Mouse (Mus musculus): ENCODE data around the gene Hdac9. TPM values are rescaled to one million over a fixed set of nuclear protein-coding genes. Genes with fewer than 3 reads are reported as not detected.

The Hdac9 gene
- polyA plus RNA-seq, 1 experiment from 2014 or later = 17.0 TPM

DNA sequence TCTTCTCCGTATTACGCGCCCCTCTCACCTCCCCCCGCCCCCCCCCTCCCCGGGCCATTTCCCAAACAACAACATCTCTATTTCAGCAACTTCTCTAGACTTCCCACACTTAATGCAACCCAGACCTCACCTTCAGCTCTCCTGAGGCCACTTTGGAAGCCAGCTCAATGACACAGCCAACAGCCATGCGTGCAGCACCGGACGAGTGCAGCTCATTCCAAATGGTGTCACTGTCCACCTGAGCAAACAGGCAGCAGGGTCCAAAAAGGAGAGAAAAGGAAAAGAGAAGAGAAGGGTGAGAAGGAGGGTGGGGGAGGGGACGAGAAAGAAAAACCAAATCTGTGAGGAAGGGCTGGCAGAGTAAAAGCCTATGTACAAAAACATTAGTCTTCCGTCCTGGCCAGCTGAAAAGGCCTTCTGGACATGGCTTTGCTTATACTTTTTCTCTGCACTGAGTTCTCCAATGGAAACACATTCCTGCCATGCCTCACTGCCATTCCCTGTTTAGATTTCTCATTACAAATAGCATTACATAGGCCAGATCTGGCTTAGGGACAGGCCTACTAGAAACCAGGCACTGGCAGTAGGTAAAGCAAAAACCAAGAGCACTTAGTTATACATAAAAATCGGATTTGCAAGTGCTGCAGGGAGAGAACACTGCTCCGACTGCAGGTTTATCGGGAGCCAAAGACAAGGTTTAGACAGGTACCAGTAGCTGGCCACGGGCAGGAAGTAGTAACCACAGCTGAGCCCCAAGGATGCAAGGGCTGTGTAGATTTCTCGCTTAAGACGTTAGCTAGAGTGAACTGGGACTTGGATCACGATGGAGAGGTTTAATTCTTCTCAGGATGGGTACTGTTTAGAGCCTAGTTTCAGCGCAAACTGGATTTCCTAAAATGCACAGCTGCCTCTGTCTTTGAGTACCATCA, 668.4 kb downstream of the Hdac9 start:
- H3K36me3 ChIP-seq (ENCODE audit: control insufficient read depth, insufficient read depth, low read length) = no peaks in the 10 kb centered on the region
- H3K4me1 ChIP-seq (ENCODE audit: control insufficient read depth, insufficient read depth, low read length) = no peaks in the 10 kb centered on the region
- H3K4me2 ChIP-seq (ENCODE audit: low read length) = no peak overlapping the region
- no peak for DNase-seq
- H3K9ac ChIP-seq (replicated peaks; ENCODE audit: low read length) = no peak overlapping the region
- H3K27me3 ChIP-seq (ENCODE audit: control insufficient read depth, insufficient read depth, low read length) = no peaks in the 10 kb centered on the region
- no peaks in the 10 kb centered on the region for H3K9me3 ChIP-seq (ENCODE audit: control insufficient read depth, low read length)
- 86% methylated on average over 18 of the region's 18 CpGs for WGBS
- ATAC-seq (ENCODE audit: low FRiP score, low TSS enrichment) = no peak
- H3K4me3 ChIP-seq (replicated peaks; ENCODE audit: low read depth, low read length) = no peak overlapping the region
- no peak overlapping the region for H3K27ac ChIP-seq (replicated peaks; ENCODE audit: low read depth, low read length)

GRCm38 (mm10) chr12:34238796-34239195, 678.1 kb downstream of the Hdac9 start:
- Histone ChIP-seq H3K4me3 (replicated peaks; ENCODE audit: low read depth, low read length) (no peak overlapping the region), H3K9ac (replicated peaks; ENCODE audit: low read length) (no peak overlapping the region), H3K36me3 (ENCODE audit: control insufficient read depth, insufficient read depth, low read length) (no peaks in the 10 kb centered on the region), H3K4me1 (ENCODE audit: control insufficient read depth, insufficient read depth, low read length) (no peaks in the 10 kb centered on the region), H3K4me2 (ENCODE audit: low read length) (no peak overlapping the region), H3K27me3 (ENCODE audit: control insufficient read depth, insufficient read depth, low read length) (no peaks in the 10 kb centered on the region), H3K9me3 (ENCODE audit: control insufficient read depth, low read length) (no peaks in the 10 kb centered on the region), H3K27ac (replicated peaks; ENCODE audit: low read depth, low read length) (no peak overlapping the region)
- 95% methylated on average over 3 of the region's 3 CpGs for WGBS
- no peak for ATAC-seq (ENCODE audit: low FRiP score, low TSS enrichment)
- DNase-seq = no peak

- no peaks in the 10 kb centered on the region for H3K36me3 ChIP-seq (ENCODE audit: control insufficient read depth, insufficient read depth, low read length)
- H3K4me1 ChIP-seq (ENCODE audit: control insufficient read depth, insufficient read depth, low read length) = no peaks in the 10 kb centered on the region
- no peak overlapping the region for H3K27ac ChIP-seq (replicated peaks; ENCODE audit: low read depth, low read length)
- no peak for DNase-seq
- 83% methylated on average over 4 of the region's 4 CpGs for WGBS
- H3K9ac ChIP-seq (replicated peaks; ENCODE audit: low read length) = no peak overlapping the region
- no peaks in the 10 kb centered on the region for H3K9me3 ChIP-seq (ENCODE audit: control insufficient read depth, low read length)
- H3K4me3 ChIP-seq (replicated peaks; ENCODE audit: low read depth, low read length) = no peak overlapping the region
- no peaks in the 10 kb centered on the region for H3K27me3 ChIP-seq (ENCODE audit: control insufficient read depth, insufficient read depth, low read length)
- no peak overlapping the region for H3K4me2 ChIP-seq (ENCODE audit: low read length)
- no peak for ATAC-seq (ENCODE audit: low FRiP score, low TSS enrichment)
Observed at GRCm38 (mm10) chr12:34231621-34232150, 685.2 kb downstream of the Hdac9 start.

- DNase-seq = no peak
- 74% methylated on average over 2 of the region's 2 CpGs for WGBS
Observed at GRCm38 (mm10) chr12:34224505-34224904, 692.4 kb downstream of the Hdac9 start.

DNA sequence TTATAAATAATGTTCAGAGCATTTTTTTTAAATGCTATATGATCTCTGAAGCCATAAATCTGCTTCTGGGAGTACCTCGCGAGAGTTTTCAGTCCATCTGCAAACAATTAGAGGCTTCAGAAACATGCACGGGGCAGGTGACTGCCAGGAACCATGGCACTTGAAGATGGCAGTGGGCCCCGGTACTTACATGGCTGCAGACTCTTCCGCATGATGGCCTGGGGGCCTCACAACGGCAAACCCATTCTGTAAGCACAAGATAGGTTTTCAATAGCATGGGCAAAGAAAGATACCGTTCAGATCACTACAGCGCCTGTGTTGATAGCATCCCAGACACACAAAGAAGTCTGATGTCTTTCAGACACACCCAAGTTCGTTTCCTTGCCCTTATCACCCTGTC, 695.9 kb downstream of the Hdac9 start:
- Histone ChIP-seq H3K4me2 (ENCODE audit: low read length) (no peak overlapping the region), H3K27ac (replicated peaks; ENCODE audit: low read depth, low read length) (no peak overlapping the region), H3K36me3 (ENCODE audit: control insufficient read depth, insufficient read depth, low read length) (no peaks in the 10 kb centered on the region), H3K9me3 (ENCODE audit: control insufficient read depth, low read length) (no peaks in the 10 kb centered on the region), H3K9ac (replicated peaks; ENCODE audit: low read length) (no peak overlapping the region), H3K27me3 (ENCODE audit: control insufficient read depth, insufficient read depth, low read length) (no peaks in the 10 kb centered on the region), H3K4me1 (ENCODE audit: control insufficient read depth, insufficient read depth, low read length) (no peaks in the 10 kb centered on the region), H3K4me3 (replicated peaks; ENCODE audit: low read depth, low read length) (no peak overlapping the region)
- DNase-seq = no peak
- no peak for ATAC-seq (ENCODE audit: low FRiP score, low TSS enrichment)
- WGBS = 88% methylated on average over 9 of the region's 9 CpGs

More at GRCm38 (mm10) chr12:34224505-34224904, 692.4 kb downstream of the Hdac9 start:
- H3K4me2 ChIP-seq (ENCODE audit: low read length) = no peak overlapping the region
- H3K27ac ChIP-seq (replicated peaks; ENCODE audit: low read depth, low read length) = no peak overlapping the region
- no peaks in the 10 kb centered on the region for H3K36me3 ChIP-seq (ENCODE audit: control insufficient read depth, insufficient read depth, low read length)
- no peak for ATAC-seq (ENCODE audit: low FRiP score, low TSS enrichment)
- H3K9me3 ChIP-seq (ENCODE audit: control insufficient read depth, low read length) = no peaks in the 10 kb centered on the region
- no peaks in the 10 kb centered on the region for H3K27me3 ChIP-seq (ENCODE audit: control insufficient read depth, insufficient read depth, low read length)
- no peaks in the 10 kb centered on the region for H3K4me1 ChIP-seq (ENCODE audit: control insufficient read depth, insufficient read depth, low read length)
- no peak overlapping the region for H3K4me3 ChIP-seq (replicated peaks; ENCODE audit: low read depth, low read length)
- no peak overlapping the region for H3K9ac ChIP-seq (replicated peaks; ENCODE audit: low read length)

GRCm38 (mm10) chr12:34220051-34220926, 696.6 kb downstream of the Hdac9 start:
- no peak overlapping the region for H3K9ac ChIP-seq (replicated peaks; ENCODE audit: low read length)
- no peak overlapping the region for H3K4me2 ChIP-seq (ENCODE audit: low read length)
- H3K36me3 ChIP-seq (ENCODE audit: control insufficient read depth, insufficient read depth, low read length) = no peaks in the 10 kb centered on the region
- no peak overlapping the region for H3K27ac ChIP-seq (replicated peaks; ENCODE audit: low read depth, low read length)
- no peaks in the 10 kb centered on the region for H3K27me3 ChIP-seq (ENCODE audit: control insufficient read depth, insufficient read depth, low read length)
- no peaks in the 10 kb centered on the region for H3K9me3 ChIP-seq (ENCODE audit: control insufficient read depth, low read length)
- no peak overlapping the region for H3K4me3 ChIP-seq (replicated peaks; ENCODE audit: low read depth, low read length)
- no peak for DNase-seq
- no peak for ATAC-seq (ENCODE audit: low FRiP score, low TSS enrichment)
- 54% methylated on average over 9 of the region's 9 CpGs for WGBS
- H3K4me1 ChIP-seq (ENCODE audit: control insufficient read depth, insufficient read depth, low read length) = no peaks in the 10 kb centered on the region

- Histone ChIP-seq H3K27ac (replicated peaks; ENCODE audit: low read depth, low read length) (no peak overlapping the region), H3K4me3 (replicated peaks; ENCODE audit: low read depth, low read length) (no peak overlapping the region), H3K27me3 (ENCODE audit: control insufficient read depth, insufficient read depth, low read length) (no peaks in the 10 kb centered on the region), H3K4me2 (ENCODE audit: low read length) (no peak overlapping the region), H3K9ac (replicated peaks; ENCODE audit: low read length) (no peak overlapping the region), H3K9me3 (ENCODE audit: control insufficient read depth, low read length) (no peaks in the 10 kb centered on the region), H3K36me3 (ENCODE audit: control insufficient read depth, insufficient read depth, low read length) (no peaks in the 10 kb centered on the region), H3K4me1 (ENCODE audit: control insufficient read depth, insufficient read depth, low read length) (no peaks in the 10 kb centered on the region)
- no peak for DNase-seq
- no peak for ATAC-seq (ENCODE audit: low FRiP score, low TSS enrichment)
- WGBS = 95% methylated on average over 2 of the region's 2 CpGs
Observed at GRCm38 (mm10) chr12:34218561-34218960, 698.3 kb downstream of the Hdac9 start.

DNA sequence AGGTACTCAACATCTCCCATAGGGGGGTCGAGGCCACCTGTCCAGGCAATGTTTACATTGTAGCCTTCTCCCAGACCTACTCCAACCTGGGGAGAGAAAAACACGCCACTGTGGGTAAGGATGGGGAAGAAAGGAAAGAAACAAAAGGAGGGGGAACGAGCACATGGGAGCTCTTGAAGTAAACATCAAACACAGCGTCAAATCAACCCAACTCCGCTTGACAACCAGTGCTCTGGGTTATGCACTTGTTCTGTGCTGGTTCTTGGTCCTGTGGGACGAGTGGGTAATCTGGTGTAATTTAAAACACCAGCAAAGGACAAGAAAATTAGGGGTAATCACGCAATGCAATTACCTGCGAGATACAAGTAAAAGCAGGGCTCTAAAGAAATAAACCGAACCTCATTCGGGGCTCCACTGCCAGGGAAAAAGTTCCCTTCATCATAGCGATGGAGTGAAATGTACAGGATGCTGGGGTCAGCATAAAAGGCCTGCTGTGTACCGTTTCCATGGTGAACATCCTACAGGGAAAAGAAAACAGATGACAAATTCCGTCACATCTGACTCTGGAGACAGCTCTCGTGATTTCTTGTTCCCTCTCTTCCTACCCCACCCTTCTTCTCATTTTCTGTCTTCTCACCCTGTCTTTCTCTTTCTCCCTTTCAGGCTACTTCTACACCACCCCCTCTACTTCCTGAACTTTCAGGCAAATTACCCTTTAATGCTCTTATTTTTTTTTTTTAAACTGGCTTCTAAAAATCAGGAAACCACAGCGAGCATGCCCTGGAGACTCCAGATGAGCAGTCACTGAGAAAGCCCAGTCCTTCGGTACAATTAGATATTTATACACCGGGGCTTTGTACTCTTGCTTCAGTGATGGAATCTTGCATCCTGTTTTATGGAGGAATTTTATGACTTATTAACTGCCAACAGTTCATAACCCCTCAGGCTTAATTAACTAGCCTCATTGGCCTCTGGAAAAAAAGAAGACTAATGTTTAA, 701.6 kb downstream of the Hdac9 start:
- peak; percentile 17; the same call in 1 of the 2 replicates for ATAC-seq (ENCODE audit: low FRiP score, low TSS enrichment)

More for the DNA sequence above, 701.6 kb downstream of the Hdac9 start:
- H3K4me3 ChIP-seq (replicated peaks; ENCODE audit: low read depth, low read length) = no peak overlapping the region
- H3K27me3 ChIP-seq (ENCODE audit: control insufficient read depth, insufficient read depth, low read length) = no peaks in the 10 kb centered on the region
- no peaks in the 10 kb centered on the region for H3K36me3 ChIP-seq (ENCODE audit: control insufficient read depth, insufficient read depth, low read length)
- no peaks in the 10 kb centered on the region for H3K4me1 ChIP-seq (ENCODE audit: control insufficient read depth, insufficient read depth, low read length)
- H3K4me2 ChIP-seq (ENCODE audit: low read length) = no peak overlapping the region
- H3K9me3 ChIP-seq (ENCODE audit: control insufficient read depth, low read length) = no peaks in the 10 kb centered on the region
- no peak overlapping the region for H3K27ac ChIP-seq (replicated peaks; ENCODE audit: low read depth, low read length)
- no peak overlapping the region for H3K9ac ChIP-seq (replicated peaks; ENCODE audit: low read length)
- 70% methylated on average over 17 of the region's 17 CpGs for WGBS
- DNase-seq = peak; percentile 29

All from midbrain, embryonic 14.5 days (tissue).